Mouse (Mus musculus) myocyte (in vitro differentiated cells): ENCODE data around the gene Trp53rka.

ENCODE experiments used
- MAX ChIP-seq: IDR thresholded peaks from one replicate; pipeline ENCODE4 v1.6.1; 2011; ENCODE audit warnings: low read depth, mild to moderate bottlenecking, control low read depth
- POLR2A ChIP-seq: IDR thresholded peaks from one replicate; pipeline ENCODE4 v1.6.1; 2011; ENCODE audit warnings: low read depth, mild to moderate bottlenecking, control low read depth, moderate library complexity; ENCODE audit not compliant: insufficient read length

GRCm38 (mm10) chr2:165484152-165484551 lies 9.0 kb downstream of the Trp53rka start:
- TF ChIP-seq MAX: no peak
- no peak for TF ChIP-seq POLR2A
